12 mouse cellular contexts compared by ENCODE assay signal in the genomic region with DNA sequence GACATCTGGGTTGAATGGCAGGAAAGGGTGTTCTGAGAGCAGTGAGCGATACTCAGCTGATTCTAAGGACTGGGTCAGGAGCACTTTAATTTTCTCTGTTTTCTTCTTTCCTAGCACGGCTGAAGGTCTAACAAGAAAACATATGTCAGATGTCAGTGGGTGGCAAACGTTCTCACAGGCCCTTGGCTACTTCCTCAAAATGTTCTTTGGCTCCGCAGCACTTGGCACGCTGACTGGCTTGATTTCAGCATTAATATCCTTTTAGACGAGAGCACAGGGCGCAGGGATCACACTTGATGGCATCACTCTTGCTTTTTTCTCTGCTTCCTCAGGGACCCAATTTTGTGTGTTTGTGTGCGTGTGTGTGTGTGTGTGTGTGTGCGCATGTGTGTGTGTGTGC. TPM values are rescaled to one million over a fixed set of nuclear protein-coding genes. Genes with fewer than 3 reads are reported as not detected.
A peak's percentile ranks its signal among the peaks of the same experiment; 100 is the strongest.
DNase-seq lines count a peak whose midpoint lies in the region; ATAC-seq and TF ChIP-seq lines count a peak whose summit lies in the region.
"Had no signal": no experiment of that assay in that cellular context is flagged by ENCODE, and none has a peak within 500 bp of the region (broad histone marks: within the 10 kb centered on the region; RNA-seq: fewer than 3 reads in every experiment).

No protein-coding gene starts in this region.

- TF ChIP-seq CTCF in brain, embryonic 14.5 days (IDR thresholded peaks at IDR 0.05; ENCODE audit: borderline replicate concordance, extremely low read depth, insufficient read depth, insufficient read length) = no peak

- DNase-seq in gastrocnemius, adult 18-20 months (ENCODE audit: low spot score) = peak; percentile 54
- DNase-seq in gastrocnemius, adult 8-10 months (ENCODE audit: low spot score in 2 of 2) = no peak
- peak; percentile 5 for DNase-seq in brain, embryonic 14.5 days (ENCODE audit: low read depth)
- peak; percentile 87 to 88 for DNase-seq in cerebellum, postnatal 10 days
- DNase-seq in right cerebral cortex, postnatal 25 days = no peak
- DNase-seq in right cerebral cortex, postnatal 10 days (ENCODE audit: low spot score in 2 of 2) = no peak
- DNase-seq: kidney, adult 11 months; thymus, postnatal 36 days had no signal

- peak; percentile 75 to 78 for ATAC-seq in hematopoietic stem cell, adult 5-6 weeks (replicated peaks in 1 of 2; ENCODE audit: insufficient read depth in 1 of 2, low FRiP score in 2 of 2, low TSS enrichment in 1 of 2, low read depth in 1 of 2, poor library complexity in 2 of 2, severe bottlenecking in 2 of 2)
- ATAC-seq in CD4-positive, CD25-positive, alpha-beta regulatory T cell, adult 4 months = no peak
- ATAC-seq: hindbrain, embryonic 16.5 days; lung, postnatal 0 days had no signal

- TF ChIP-seq POLR2A in brain, embryonic 14.5 days (IDR thresholded peaks at IDR 0.05; ENCODE audit: borderline replicate concordance, extremely low read depth, insufficient read depth, insufficient read length, poor library complexity, severe bottlenecking) = no peak

RNA-seq across cellular contexts. Expression of a gene that starts 35.2 kb away (rescaled TPM):
- total RNA-seq in gastrocnemius, adult 18-20 months (2021) = 10 to 100 TPM; 37.5 to 45.6 TPM
- 10 to 100 TPM; 40.8 to 45.8 (median 43.0) TPM for total RNA-seq in gastrocnemius, adult 8-10 months (2022)
- 133 and 160 TPM in 2 replicates for polyA plus RNA-seq in brain, embryonic 14.5 days (2012; rRNA removed)
- 43.0 and 53.4 TPM in 2 replicates for total RNA-seq in hematopoietic stem cell, adult 5-6 weeks (2017)
- 100 to 1,000 TPM; 187 to 302 TPM for polyA plus RNA-seq in CD4-positive, CD25-positive, alpha-beta regulatory T cell, adult 4 months (2017; shearing (Covaris generic))

RNA-seq across cellular contexts. Expression of a gene that starts 35.5 kb away (rescaled TPM):
- 10 to 100 TPM; 18.4 to 19.5 TPM for total RNA-seq in gastrocnemius, adult 18-20 months (2021)
- 10 to 100 TPM; 19.9 to 22.6 (median 20.4) TPM for total RNA-seq in gastrocnemius, adult 8-10 months (2022)
- polyA plus RNA-seq in brain, embryonic 14.5 days (2012; rRNA removed) = 44.4 and 45.9 TPM in 2 replicates
- total RNA-seq in hematopoietic stem cell, adult 5-6 weeks (2017) = 11.6 and 16.9 TPM in 2 replicates
- 10 to 100 TPM; 10.5 to 20.9 TPM for polyA plus RNA-seq in CD4-positive, CD25-positive, alpha-beta regulatory T cell, adult 4 months (2017; shearing (Covaris generic))

RNA-seq across cellular contexts. Expression of a gene that starts 35.7 kb away (rescaled TPM):
- 10 to 100 TPM; 24.5 to 26.0 TPM for total RNA-seq in gastrocnemius, adult 18-20 months (2021)
- 10 to 100 TPM; 21.8 to 27.9 (median 24.9) TPM for total RNA-seq in gastrocnemius, adult 8-10 months (2022)
- 45.5 and 46.2 TPM in 2 replicates for polyA plus RNA-seq in brain, embryonic 14.5 days (2012; rRNA removed)
- 38.8 and 56.3 TPM in 2 replicates for total RNA-seq in hematopoietic stem cell, adult 5-6 weeks (2017)
- polyA plus RNA-seq in CD4-positive, CD25-positive, alpha-beta regulatory T cell, adult 4 months (2017; shearing (Covaris generic)) = 10 to 100 TPM; 42.4 to 75.1 TPM

Comparison
In these comparisons a context has a peak if more than half of its experiments do, and no peak if none do; other contexts are left out.
1. DNase-seq: peak in gastrocnemius, adult 18-20 months (single experiment), brain, embryonic 14.5 days (single experiment) and cerebellum, postnatal 10 days (2 of 2); none in gastrocnemius, adult 8-10 months (0 of 2), right cerebral cortex, postnatal 25 days (single experiment) and right cerebral cortex, postnatal 10 days (0 of 2).